Mouse (Mus musculus) testis, adult 2 months (tissue): ENCODE measurements around the gene Llgl2.

Experiments used
- CTCF ChIP-seq: fragments of 200-500 bp; IDR thresholded peaks from 2 replicates; pipeline ENCODE4 v1.5.1; 2012; ENCODE audit warnings: low read depth, mild to moderate bottlenecking, inconsistent platforms, low read length, moderate library complexity; ENCODE audit not compliant: control insufficient read depth, insufficient read depth, insufficient replicate concordance
- POLR2A ChIP-seq: fragments of 200-500 bp; IDR thresholded peaks from 2 replicates; pipeline ENCODE4 v1.6.1; 2012; ENCODE audit warnings: low read depth, mild to moderate bottlenecking, inconsistent platforms, low read length, moderate library complexity; ENCODE audit not compliant: control insufficient read depth

DNA sequence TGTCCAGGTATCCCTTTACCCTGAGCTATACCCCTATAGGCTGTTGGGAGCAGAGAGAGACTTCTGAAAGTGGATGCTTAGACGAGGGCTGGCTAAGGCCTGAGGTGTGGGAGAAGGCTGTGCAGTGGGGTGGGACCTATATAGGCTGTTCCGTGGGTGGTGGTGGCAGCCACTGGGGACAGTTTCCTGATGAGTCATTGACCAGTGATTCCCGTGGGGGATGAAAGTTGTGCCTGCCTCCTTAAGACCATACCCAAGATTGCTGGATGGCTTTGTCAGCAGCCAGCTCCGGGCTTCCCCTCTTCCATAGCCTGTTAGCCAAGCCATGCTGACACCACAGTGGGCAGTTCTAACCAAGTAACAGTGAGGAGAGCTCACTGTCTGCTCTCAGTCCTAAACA, 2.8 kb upstream of the Llgl2 start:
- TF ChIP-seq CTCF (no peak), POLR2A (no peak)
